Mouse (Mus musculus) right cerebral cortex, postnatal 14 days (tissue): ENCODE measurements around the gene Gm28048.

Experiments
- DNase-seq: peaks from one replicate; pipeline ENCODE4 v3.0.0; 2022

Gene Gm28048

GRCm38 (mm10) chr11:22981984-22982757 is at the start of gene Gm28048, which contains the start of gene Commd1:
Gm28048 (minus strand) TSS chr11:22982090.
Commd1 (minus strand) TSS chr11:22982382.
- peak; percentile 99 for DNase-seq

- DNase-seq, result no peak
Measured at GRCm38 (mm10) chr11:23029399-23029798, 47.5 kb upstream of the Gm28048 start.

- no peak for DNase-seq
Measured at GRCm38 (mm10) chr11:23028957-23029356, 47.1 kb upstream of the Gm28048 start.

- no peak for DNase-seq
Measured at GRCm38 (mm10) chr11:23024169-23024568, 42.3 kb upstream of the Gm28048 start.

- no peak for DNase-seq
Measured at GRCm38 (mm10) chr11:23023155-23023554, 41.3 kb upstream of the Gm28048 start.

- no peak for DNase-seq
Measured at GRCm38 (mm10) chr11:23020841-23021240, 39.0 kb upstream of the Gm28048 start.

GRCm38 (mm10) chr11:23020116-23020770 is 38.4 kb upstream of the Gm28048 start:
- no peak for DNase-seq

GRCm38 (mm10) chr11:23017943-23018342 is 36.1 kb upstream of the Gm28048 start:
- no peak for DNase-seq

- no peak for DNase-seq
Measured at GRCm38 (mm10) chr11:23014996-23015395, 33.1 kb upstream of the Gm28048 start.

- no peak for DNase-seq
Measured at GRCm38 (mm10) chr11:23013580-23014294, 31.8 kb upstream of the Gm28048 start.

GRCm38 (mm10) chr11:23013096-23013495 is 31.2 kb upstream of the Gm28048 start:
- no peak for DNase-seq

GRCm38 (mm10) chr11:23008824-23009200 is 26.9 kb upstream of the Gm28048 start:
- DNase-seq, result no peak

GRCm38 (mm10) chr11:23008181-23008823 is 26.4 kb upstream of the Gm28048 start:
- DNase-seq, result peak; percentile 76

- peak; percentile 57 for DNase-seq
Measured at GRCm38 (mm10) chr11:23007481-23008180, 25.7 kb upstream of the Gm28048 start, which contains the start of gene Fam161a. Fam161a (plus strand) TSS chr11:23007531.

- DNase-seq, result no peak
Measured at GRCm38 (mm10) chr11:23007166-23007480, 25.2 kb upstream of the Gm28048 start.

- DNase-seq, result no peak
Measured at GRCm38 (mm10) chr11:23005276-23005675, 23.4 kb upstream of the Gm28048 start.

GRCm38 (mm10) chr11:22998308-22998707 is 16.4 kb upstream of the Gm28048 start:
- no peak for DNase-seq

GRCm38 (mm10) chr11:22995461-22995860 is 13.6 kb upstream of the Gm28048 start:
- DNase-seq, result no peak

GRCm38 (mm10) chr11:22994271-22994670 is 12.4 kb upstream of the Gm28048 start:
- no peak for DNase-seq

- DNase-seq, result no peak
Measured at GRCm38 (mm10) chr11:22991218-22991835, 9.4 kb upstream of the Gm28048 start.

- DNase-seq, result peak; percentile 91
Measured at GRCm38 (mm10) chr11:22990393-22991126, 8.7 kb upstream of the Gm28048 start, which contains the start of gene Cct4. Cct4 (plus strand) TSS chr11:22990519.
